Mouse (Mus musculus): ENCODE data around the gene Zhx3.

Gene Zhx3

GRCm38 (mm10) chr2:160760433-160761184, 112.2 kb downstream of the Zhx3 start:
- DNase-seq (ENCODE audit: low spot score): peak; percentile 46

- DNase-seq (ENCODE audit: low spot score): no peak
Observed at GRCm38 (mm10) chr2:160756583-160757203, 116.1 kb downstream of the Zhx3 start.

GRCm38 (mm10) chr2:160747075-160747474, 125.7 kb downstream of the Zhx3 start:
- DNase-seq (ENCODE audit: low spot score): peak; percentile 69

GRCm38 (mm10) chr2:160746637-160747036, 126.2 kb downstream of the Zhx3 start:
- DNase-seq (ENCODE audit: low spot score): no peak

GRCm38 (mm10) chr2:160745497-160745896, 127.3 kb downstream of the Zhx3 start:
- no peak for DNase-seq (ENCODE audit: low spot score)

- peak; percentile 35 for DNase-seq (ENCODE audit: low spot score)
Observed at GRCm38 (mm10) chr2:160744823-160745210, 128.0 kb downstream of the Zhx3 start.

GRCm38 (mm10) chr2:160744040-160744822, 128.6 kb downstream of the Zhx3 start:
- peak; percentile 79 for DNase-seq (ENCODE audit: low spot score)

- DNase-seq (ENCODE audit: low spot score): no peak
Observed at GRCm38 (mm10) chr2:160742161-160742609, 130.6 kb downstream of the Zhx3 start.

GRCm38 (mm10) chr2:160741580-160741979, 131.2 kb downstream of the Zhx3 start:
- no peak for DNase-seq (ENCODE audit: low spot score)

GRCm38 (mm10) chr2:160740521-160741156, 132.2 kb downstream of the Zhx3 start:
- DNase-seq (ENCODE audit: low spot score): no peak

GRCm38 (mm10) chr2:160739647-160740356, 133.0 kb downstream of the Zhx3 start:
- DNase-seq (ENCODE audit: low spot score): no peak

- DNase-seq (ENCODE audit: low spot score): no peak
Observed at GRCm38 (mm10) chr2:160738354-160738753, 134.4 kb downstream of the Zhx3 start.

- no peak for DNase-seq (ENCODE audit: low spot score)
Observed at GRCm38 (mm10) chr2:160736466-160736865, 136.3 kb downstream of the Zhx3 start.

- DNase-seq (ENCODE audit: low spot score): no peak
Observed at GRCm38 (mm10) chr2:160735706-160736310, 137.0 kb downstream of the Zhx3 start.

- no peak for DNase-seq (ENCODE audit: low spot score)
Observed at GRCm38 (mm10) chr2:160734331-160734730, 138.5 kb downstream of the Zhx3 start.

- no peak for DNase-seq (ENCODE audit: low spot score)
Observed at GRCm38 (mm10) chr2:160733131-160733531, 139.7 kb downstream of the Zhx3 start.

- DNase-seq (ENCODE audit: low spot score): no peak
Observed at GRCm38 (mm10) chr2:160732420-160732995, 140.3 kb downstream of the Zhx3 start.

- DNase-seq (ENCODE audit: low spot score): peak; percentile 59
Observed at GRCm38 (mm10) chr2:160731839-160732261, 140.9 kb downstream of the Zhx3 start.

GRCm38 (mm10) chr2:160731117-160731838, 141.5 kb downstream of the Zhx3 start, which contains the start of gene Plcg1:
Gene Plcg1 (plus strand): TSS chr2:160731300.
- peak; percentile 95 for DNase-seq (ENCODE audit: low spot score)

- no peak for DNase-seq (ENCODE audit: low spot score)
Observed at GRCm38 (mm10) chr2:160730797-160731116, 142.0 kb downstream of the Zhx3 start.
